Mouse (Mus musculus): Measurements from ENCODE around the gene Tmem131. TPM values are rescaled to one million over a fixed set of nuclear protein-coding genes. Genes with fewer than 3 reads are reported as not detected.

The Tmem131 gene
- polyA plus RNA-seq, 1 experiment from 2014 or later: 14.7 TPM

DNA sequence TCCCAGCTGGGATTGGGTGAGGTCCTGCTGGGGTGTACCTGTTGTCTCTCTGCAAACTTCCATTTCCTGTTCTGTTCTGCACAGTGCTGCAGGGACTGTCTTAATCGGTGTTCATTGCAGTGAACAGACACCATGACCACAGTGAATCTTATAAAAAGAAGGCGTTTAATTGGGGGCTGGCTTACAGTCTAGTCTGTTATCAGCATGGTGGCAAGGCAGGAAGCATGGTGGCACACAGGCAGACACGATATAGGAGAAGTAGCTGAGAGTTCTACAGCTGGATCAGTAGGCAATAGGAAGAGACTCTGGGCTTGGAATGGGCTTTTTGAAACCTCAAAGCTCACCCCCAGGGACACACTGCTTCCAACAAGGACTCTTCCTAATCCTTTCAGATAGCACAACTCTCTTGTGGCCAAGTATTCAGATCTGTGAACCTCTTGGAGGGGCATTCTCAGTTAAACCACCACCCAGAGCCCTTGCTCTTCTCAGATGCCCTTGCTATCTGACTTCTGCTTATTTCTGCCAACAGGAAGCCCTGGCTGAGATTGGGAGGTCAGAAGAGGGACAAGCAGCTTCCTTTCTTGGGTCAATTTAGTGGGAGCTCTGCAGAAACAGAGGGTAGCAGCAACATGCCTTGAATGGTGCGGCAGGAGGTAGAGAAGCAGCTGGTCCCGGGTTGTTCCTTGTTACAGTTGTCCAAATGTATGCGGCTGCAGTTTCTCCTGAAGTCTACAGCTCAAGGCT is 189.4 kb downstream of the Tmem131 start:
- WGBS: 74% methylated on average over 6 of the region's 6 CpGs
- no peak for ATAC-seq (ENCODE audit: insufficient number of reproducible peaks, low FRiP score, low TSS enrichment, low read depth)
- no peaks in the 10 kb centered on the region for H3K36me3 ChIP-seq
- H3K27me3 ChIP-seq: no peaks in the 10 kb centered on the region
- H3K4me2 ChIP-seq (replicated peaks): no peak overlapping the region
- no peak overlapping the region for H3K9ac ChIP-seq
- no peak overlapping the region for H3K4me3 ChIP-seq (replicated peaks)
- H3K27ac ChIP-seq (replicated peaks): no peak overlapping the region
- H3K4me1 ChIP-seq: no peaks in the 10 kb centered on the region
- no peaks in the 10 kb centered on the region for H3K9me3 ChIP-seq (replicated peaks)

DNA sequence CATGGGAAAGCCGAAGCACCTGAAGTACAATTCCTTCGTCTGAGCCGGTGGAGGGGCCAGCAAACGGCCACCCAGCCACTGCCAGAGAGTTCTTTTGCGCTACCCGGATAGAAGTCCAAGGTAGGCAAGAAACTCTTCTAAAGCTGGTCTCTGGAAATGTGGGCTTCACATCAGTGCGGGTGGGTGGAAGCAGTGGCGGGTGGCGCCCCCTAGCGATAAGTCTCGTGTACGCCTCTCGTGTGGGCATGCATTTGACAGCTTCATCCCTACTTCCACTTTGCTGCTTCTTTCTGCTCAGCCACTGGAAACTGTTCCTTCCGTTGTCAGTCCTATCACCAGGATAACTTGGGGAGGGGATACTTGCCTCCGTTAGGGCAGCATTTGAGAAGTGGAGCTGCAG is 197.0 kb downstream of the Tmem131 start:
- no peaks in the 10 kb centered on the region for H3K36me3 ChIP-seq
- no peak overlapping the region for H3K9ac ChIP-seq
- no peaks in the 10 kb centered on the region for H3K27me3 ChIP-seq
- peaks cover 6% of the 10 kb centered on the region; the same call in 1 of the 2 replicates for H3K4me1 ChIP-seq
- no peak overlapping the region for H3K4me2 ChIP-seq (replicated peaks)
- H3K27ac ChIP-seq (replicated peaks): no peak overlapping the region
- H3K4me3 ChIP-seq (replicated peaks): no peak overlapping the region
- no peak for ATAC-seq (ENCODE audit: insufficient number of reproducible peaks, low FRiP score, low TSS enrichment, low read depth)
- 42% methylated on average over 15 of the region's 15 CpGs for WGBS
- H3K9me3 ChIP-seq (replicated peaks): no peaks in the 10 kb centered on the region

DNA sequence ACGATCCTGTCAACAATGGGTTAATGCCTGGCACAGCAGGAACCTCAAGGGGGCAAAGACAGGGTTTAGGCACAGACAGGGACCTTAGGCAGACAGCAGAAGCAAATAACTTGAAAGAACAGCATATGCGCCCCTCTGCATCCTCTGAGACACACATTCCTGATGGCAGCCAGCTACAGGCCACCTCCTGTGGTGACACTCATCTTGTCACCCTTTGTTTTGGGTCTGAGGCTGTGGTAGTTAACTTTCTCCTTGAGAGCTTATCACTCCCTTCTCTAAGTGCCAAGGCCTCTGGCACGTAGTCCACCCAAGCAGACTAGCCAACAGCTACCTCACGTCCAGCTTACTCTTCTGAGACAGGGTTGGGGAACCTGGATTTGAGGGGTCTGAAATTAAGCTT is 197.8 kb downstream of the Tmem131 start:
- H3K4me1 ChIP-seq: peaks cover 6% of the 10 kb centered on the region; the same call in 1 of the 2 replicates
- no peak for ATAC-seq (ENCODE audit: insufficient number of reproducible peaks, low FRiP score, low TSS enrichment, low read depth)
- H3K9ac ChIP-seq: no peak overlapping the region
- no peaks in the 10 kb centered on the region for H3K9me3 ChIP-seq (replicated peaks)
- H3K36me3 ChIP-seq: no peaks in the 10 kb centered on the region
- H3K4me3 ChIP-seq (replicated peaks): no peak overlapping the region
- no peak overlapping the region for H3K27ac ChIP-seq (replicated peaks)
- no peaks in the 10 kb centered on the region for H3K27me3 ChIP-seq
- no peak overlapping the region for H3K4me2 ChIP-seq (replicated peaks)
- WGBS: 51% methylated on average over 4 of the region's 4 CpGs

DNA sequence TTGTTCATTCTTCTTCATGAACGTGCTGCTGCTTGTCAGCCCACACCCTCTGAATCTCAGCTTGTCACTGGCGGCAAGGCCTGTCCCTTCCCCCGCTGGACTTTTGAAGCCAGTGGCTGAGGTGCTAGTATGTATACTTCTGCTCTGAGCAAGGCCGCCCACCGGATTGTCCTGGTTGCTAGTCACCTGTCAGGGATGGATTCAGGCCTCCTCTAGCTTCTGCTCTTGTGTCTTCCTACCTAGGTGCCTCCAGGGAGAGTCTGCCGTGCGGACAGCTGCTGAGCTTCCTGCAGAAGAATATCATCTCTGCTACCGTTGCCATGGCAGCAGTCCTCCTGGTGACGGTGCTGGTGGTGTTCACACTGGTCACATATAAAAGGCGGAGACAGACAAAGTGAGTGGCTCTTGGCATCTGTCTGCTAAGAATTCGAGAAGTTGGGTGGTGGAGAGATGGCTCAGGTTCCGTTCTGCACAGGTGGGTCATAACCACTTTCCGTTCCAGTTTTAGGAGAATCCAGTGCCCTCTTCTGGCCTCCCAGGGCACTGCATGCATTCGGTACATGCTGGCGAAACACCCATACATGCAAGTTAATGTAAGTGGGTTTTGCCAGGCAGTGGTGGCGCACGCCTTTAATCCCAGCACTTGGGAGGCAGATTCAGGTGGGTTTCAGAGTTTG is 199.1 kb downstream of the Tmem131 start:
- 21% methylated on average over 17 of the region's 17 CpGs for WGBS
- peak overlapping the region; percentile 25 for H3K4me3 ChIP-seq (replicated peaks)
- no peak for ATAC-seq (ENCODE audit: insufficient number of reproducible peaks, low FRiP score, low TSS enrichment, low read depth)

DNA sequence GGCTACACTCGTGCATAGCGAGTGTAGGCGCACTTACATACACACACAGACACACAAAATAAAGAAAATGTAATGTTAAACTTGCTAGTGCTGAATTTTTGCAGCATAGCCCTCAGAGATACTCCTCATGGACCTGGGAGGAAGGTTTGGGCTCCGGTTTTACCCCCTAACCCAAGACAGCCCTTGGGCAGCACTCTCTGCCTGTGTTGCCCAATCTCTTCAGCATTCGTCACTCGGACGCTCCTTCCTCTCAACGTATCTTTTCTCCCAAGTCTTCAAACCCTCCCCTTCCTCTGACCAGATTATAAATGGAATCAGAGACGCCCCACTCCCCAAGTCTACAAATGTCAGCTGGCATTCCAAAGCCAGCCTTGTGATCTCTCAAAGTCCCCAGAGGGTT is 200.4 kb downstream of the Tmem131 start:
- Histone ChIP-seq H3K9ac (no peak overlapping the region), H3K4me1 (peaks cover 6% of the 10 kb centered on the region; the same call in 1 of the 2 replicates), H3K27ac (replicated peaks) (no peak overlapping the region), H3K9me3 (replicated peaks) (no peaks in the 10 kb centered on the region), H3K36me3 (no peaks in the 10 kb centered on the region), H3K27me3 (no peaks in the 10 kb centered on the region), H3K4me3 (replicated peaks) (no peak overlapping the region), H3K4me2 (replicated peaks) (no peak overlapping the region)
- no peak for ATAC-seq (ENCODE audit: insufficient number of reproducible peaks, low FRiP score, low TSS enrichment, low read depth)
- WGBS: 70% methylated on average over 9 of the region's 9 CpGs

More for the DNA sequence above, 199.1 kb downstream of the Tmem131 start:
- Histone ChIP-seq H3K4me1 (peaks cover 6% of the 10 kb centered on the region; the same call in 1 of the 2 replicates), H3K27ac (replicated peaks) (no peak overlapping the region), H3K4me2 (replicated peaks) (peak overlapping the region; percentile 46), H3K9ac (no peak overlapping the region), H3K9me3 (replicated peaks) (no peaks in the 10 kb centered on the region), H3K27me3 (no peaks in the 10 kb centered on the region), H3K36me3 (no peaks in the 10 kb centered on the region)

Other genes starting within 250 kb of the Tmem131 start
- 0.34 and 0.44 TPM in 2 replicates for gene 4933424G06Rik, start 233.5 kb downstream of the Tmem131 start, polyA plus RNA-seq (2015; fragmentation: Nextera tagmentation; extraction: Ambion mirVana)
- gene Actr1b, start 229.2 kb downstream of the Tmem131 start, polyA plus RNA-seq (2015; fragmentation: Nextera tagmentation; extraction: Ambion mirVana): 110 and 118 TPM in 2 replicates
- gene Zap70, start 181.9 kb downstream of the Tmem131 start, polyA plus RNA-seq (2015; fragmentation: Nextera tagmentation; extraction: Ambion mirVana): 0.64 and 0.85 TPM in 2 replicates
- gene Vwa3b, start 82.9 kb upstream of the Tmem131 start, polyA plus RNA-seq (2015; fragmentation: Nextera tagmentation; extraction: Ambion mirVana): 1.8 and 2.9 TPM in 2 replicates

Data from embryonic facial prominence, embryonic 15.5 days (tissue).